Mouse (Mus musculus) G1E-ER4 (cell line): ENCODE measurements around the gene Cdyl. TPM values are rescaled to one million over a fixed set of nuclear protein-coding genes. Genes with fewer than 3 reads are reported as not detected.

ENCODE experiments used
- GATA1 ChIP-seq: IDR thresholded peaks from one replicate; pipeline ENCODE4 v1.8.0; 2012; ENCODE audit warnings: low read length, inconsistent platforms
- polyA plus RNA-seq: library from polyadenylated mRNA; stranded (reverse); fragments of >175 nt; gene quantifications from 2 replicates; pipeline ENCODE4 v1.2.3, GENCODE M21; 2012

Gene Cdyl
- polyA plus RNA-seq, 1 experiment: 34.1 TPM

DNA sequence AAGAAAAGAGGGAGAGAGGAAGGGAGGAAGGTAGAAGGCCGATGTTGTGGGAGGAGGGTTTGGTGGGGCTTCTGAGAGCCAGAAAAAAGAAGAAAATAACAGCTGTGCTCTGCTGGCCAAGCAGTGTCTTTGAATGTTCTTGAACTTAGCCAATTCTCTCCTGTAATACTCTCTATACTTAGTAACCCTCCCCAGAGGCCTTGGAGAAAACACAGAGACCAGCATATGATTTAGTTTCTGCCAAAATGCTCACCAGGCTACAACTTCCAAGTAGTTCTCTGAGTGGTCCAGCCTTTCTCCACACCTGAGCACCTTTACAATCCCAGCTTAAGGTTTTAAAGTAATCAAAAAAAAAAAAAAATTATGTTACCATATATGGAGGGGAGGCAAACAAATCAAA lies 218.6 kb downstream of the Cdyl start:
- no peak for TF ChIP-seq GATA1

DNA sequence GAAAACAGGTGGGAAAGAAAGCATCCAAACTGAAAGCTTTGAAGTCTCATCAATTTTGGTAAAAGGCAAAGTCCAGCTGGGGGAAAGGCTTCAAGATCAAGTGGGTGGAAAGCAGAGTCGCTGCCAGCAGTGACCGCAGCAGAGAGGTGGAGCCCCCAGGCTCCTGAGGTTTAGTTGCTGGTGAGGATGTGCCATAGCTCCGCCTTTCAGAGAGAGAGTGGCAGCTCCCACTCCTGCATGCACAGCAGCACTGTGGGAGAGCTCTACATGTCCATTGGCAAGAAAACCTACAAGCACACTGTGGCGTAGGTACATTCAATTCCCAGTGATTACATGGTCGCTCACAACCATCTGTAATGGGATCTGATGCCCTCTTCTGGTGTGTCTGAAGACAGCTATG lies 219.4 kb downstream of the Cdyl start:
- no peak for TF ChIP-seq GATA1

GRCm38 (mm10) chr13:35879519-35879918 lies 219.9 kb downstream of the Cdyl start:
- no peak for TF ChIP-seq GATA1

- TF ChIP-seq GATA1: no peak
Observed at GRCm38 (mm10) chr13:35880555-35881046, 221.0 kb downstream of the Cdyl start.

DNA sequence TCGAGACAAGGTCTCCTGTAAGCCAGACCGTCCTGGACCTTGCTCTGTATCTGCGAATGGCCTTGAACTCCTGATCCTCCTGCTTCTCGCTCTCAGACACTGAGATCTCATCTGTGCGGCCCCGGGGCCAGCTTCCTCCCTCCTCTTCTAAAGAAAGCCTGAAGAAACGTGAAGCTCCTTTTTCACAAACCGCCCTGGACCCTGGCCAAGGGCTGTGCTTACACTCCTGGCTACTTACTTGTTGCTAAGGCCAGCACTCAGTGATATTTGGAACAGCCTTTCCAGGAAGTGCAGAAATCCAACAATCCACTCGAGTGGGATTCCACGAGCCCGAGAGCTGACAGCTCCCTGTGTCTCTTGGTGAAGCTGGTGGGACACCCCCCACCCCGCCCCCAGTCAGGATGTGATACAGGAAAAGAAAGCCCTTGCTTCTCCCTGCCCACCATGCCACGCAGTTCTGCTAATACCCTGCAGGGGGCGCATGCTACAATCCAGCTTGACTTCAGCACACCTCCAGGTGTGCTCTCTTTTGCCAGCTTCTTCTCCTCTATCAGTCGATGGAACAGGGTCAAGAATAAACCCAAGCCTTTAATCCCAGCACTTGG lies 226.6 kb downstream of the Cdyl start:
- TF ChIP-seq GATA1: no peak

DNA sequence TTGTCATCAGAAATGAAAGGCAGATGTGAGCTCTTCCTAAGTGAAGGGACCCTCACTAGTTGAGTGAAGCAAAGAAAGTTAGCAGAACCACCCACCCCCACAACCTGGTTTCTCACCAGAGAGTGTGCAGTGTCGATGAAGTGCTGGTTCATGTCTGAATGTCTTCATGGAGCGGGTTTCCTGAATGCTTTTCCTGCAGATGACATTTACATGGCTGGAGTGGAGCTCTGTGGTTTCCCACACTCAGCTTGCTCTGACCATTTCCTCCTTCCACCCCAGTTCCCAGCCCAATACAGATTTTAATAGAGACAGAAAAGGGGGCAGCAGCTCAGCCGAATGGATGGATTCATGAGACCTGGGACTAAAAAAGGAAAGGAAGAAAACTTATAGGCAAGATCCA lies 233.2 kb downstream of the Cdyl start:
- TF ChIP-seq GATA1: no peak

- no peak for TF ChIP-seq GATA1
Observed at GRCm38 (mm10) chr13:35905378-35905777, 245.7 kb downstream of the Cdyl start.

GRCm38 (mm10) chr13:35905879-35906481 lies 246.3 kb downstream of the Cdyl start, which contains the start of gene Rpp40:
TSS of gene Rpp40 (minus strand) at chr13:35906359.
- TF ChIP-seq GATA1: no peak

GRCm38 (mm10) chr13:35911476-35911875 lies 251.8 kb downstream of the Cdyl start:
- TF ChIP-seq GATA1: no peak

Other genes starting within 250 kb of the Cdyl start
- gene Rpp40, start 246.5 kb downstream of the Cdyl start, polyA plus RNA-seq: 17.0 and 28.8 TPM in 2 replicates